Mouse (Mus musculus): ENCODE results near the gene Cyp2s1. TPM values are rescaled to one million over a fixed set of nuclear protein-coding genes. Genes with fewer than 3 reads are reported as not detected.
A peak's percentile ranks its signal among the peaks of the same experiment; 100 is the strongest.
"Not testable (repeated sequence)": the region's sequence is repeated elsewhere in the genome, so short reads cannot be mapped to it uniquely, and the experiment has no call there.

The Cyp2s1 gene
- polyA plus RNA-seq, 1 experiment from 2014 or later: 1.1 TPM

DNA sequence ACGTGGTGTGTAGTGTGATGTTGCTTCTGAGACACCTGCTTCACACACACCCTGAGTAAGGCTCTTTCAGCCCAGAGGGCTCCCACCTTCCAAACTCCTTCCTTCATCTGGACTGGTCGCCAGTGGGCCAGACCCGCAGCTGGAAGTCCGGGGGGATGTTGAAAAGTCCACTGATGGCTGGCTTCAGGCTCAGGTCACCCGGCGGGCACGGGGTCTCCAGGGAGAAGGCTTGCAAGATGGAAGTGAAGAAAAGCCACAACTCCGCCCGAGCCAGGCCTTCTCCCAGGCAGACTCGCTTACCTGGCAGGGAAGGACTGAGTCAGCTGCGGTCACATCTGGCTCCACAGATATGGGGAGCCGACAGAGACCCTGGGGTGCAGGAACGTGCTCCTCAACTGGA, 13.3 kb downstream of the Cyp2s1 start:
- peaks cover 22% of the 10 kb centered on the region for H3K4me1 ChIP-seq
- H3K27ac ChIP-seq: 0 out of 2 replicates have a peak overlapping the region, but pooled peaks have one; percentile 32
- no peaks in the 10 kb centered on the region for H3K27me3 ChIP-seq (ENCODE audit: low read depth, poor library complexity, severe bottlenecking)
- WGBS: 76% methylated on average over 13 of the region's 13 CpGs
- H3K4me3 ChIP-seq: no peak overlapping the region
- H3K36me3 ChIP-seq: no peaks in the 10 kb centered on the region
- no peaks in the 10 kb centered on the region for H3K9me3 ChIP-seq (replicated peaks)
- no peak for DNase-seq (ENCODE audit: low spot score)

DNA sequence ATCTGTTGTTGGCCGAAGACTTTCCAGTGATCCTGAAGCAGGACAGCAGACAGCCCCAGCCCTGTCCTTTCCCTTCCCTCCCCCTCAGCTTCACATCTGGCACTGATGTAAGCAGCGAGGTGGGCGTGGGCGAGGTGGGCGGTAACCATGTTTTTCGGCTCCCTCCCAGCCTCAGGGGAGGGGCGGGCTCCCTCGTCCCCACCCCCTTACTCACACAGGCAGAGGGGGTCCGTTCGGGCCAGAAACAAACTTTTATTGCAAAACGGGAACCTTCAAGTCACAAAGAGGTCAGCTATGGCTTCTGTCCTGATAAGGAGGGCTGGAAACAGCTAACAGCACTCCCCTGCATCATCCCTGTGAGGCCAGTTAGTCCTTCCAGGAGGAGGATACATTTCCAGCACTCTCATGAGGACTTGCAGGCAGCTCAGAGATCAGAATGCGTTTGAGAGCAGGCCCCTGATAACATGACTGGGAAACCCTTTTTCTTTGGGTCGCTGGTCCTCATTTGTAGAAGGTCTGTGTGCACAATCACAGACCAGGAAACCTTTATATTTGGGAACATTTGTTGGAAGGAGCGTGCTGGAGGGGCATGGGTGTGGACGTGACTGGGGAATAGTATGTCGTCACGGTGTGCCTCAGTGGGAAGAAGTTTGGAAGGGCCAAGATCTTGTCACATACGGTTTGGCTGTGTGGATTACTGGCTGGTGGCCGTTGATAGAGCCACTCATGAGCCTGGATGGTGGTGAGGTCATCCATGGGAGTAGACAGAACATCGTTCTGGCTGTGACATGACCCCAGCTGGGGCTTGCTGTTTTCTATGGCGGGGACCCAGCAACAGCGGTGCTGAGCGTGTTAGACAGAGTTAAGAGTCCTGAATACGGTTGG, 14.2 kb downstream of the Cyp2s1 start:
- Histone ChIP-seq H3K4me3 (peak overlapping the region; percentile 43), H3K9me3 (replicated peaks) (no peaks in the 10 kb centered on the region), H3K4me1 (peaks cover 22% of the 10 kb centered on the region), H3K36me3 (no peaks in the 10 kb centered on the region), H3K27ac (peak overlapping the region; percentile 81), H3K27me3 (ENCODE audit: low read depth, poor library complexity, severe bottlenecking) (no peaks in the 10 kb centered on the region)
- 32% methylated on average over 24 of the region's 24 CpGs for WGBS
- peak; percentile 85 for DNase-seq (ENCODE audit: low spot score)

DNA sequence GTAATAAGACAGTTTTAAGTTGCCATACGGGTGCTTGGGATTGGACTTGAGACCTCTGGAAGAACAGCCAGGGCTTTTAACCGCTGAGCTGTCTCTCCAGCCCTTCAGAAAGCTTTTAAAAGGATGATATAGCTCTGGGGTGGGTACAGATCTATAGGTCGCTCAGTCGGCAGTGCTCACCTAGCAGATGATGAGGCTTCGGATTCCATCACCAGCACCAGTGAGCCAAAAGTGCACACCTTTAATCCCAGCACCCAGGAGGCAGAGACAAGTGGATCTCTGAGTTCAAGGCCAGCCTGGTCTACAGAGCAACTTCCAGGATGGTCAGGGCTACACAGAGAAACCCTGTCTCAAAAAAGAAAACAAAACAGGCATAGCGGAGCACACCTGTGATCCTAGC, 15.7 kb downstream of the Cyp2s1 start:
- H3K27ac ChIP-seq: no peak overlapping the region
- no peak for DNase-seq (ENCODE audit: low spot score)
- H3K9me3 ChIP-seq (replicated peaks): no peaks in the 10 kb centered on the region
- no peaks in the 10 kb centered on the region for H3K27me3 ChIP-seq (ENCODE audit: low read depth, poor library complexity, severe bottlenecking)
- 93% methylated on average over 6 of the region's 6 CpGs for WGBS
- H3K4me1 ChIP-seq: peaks cover 22% of the 10 kb centered on the region
- no peak overlapping the region for H3K4me3 ChIP-seq
- no peaks in the 10 kb centered on the region for H3K36me3 ChIP-seq

DNA sequence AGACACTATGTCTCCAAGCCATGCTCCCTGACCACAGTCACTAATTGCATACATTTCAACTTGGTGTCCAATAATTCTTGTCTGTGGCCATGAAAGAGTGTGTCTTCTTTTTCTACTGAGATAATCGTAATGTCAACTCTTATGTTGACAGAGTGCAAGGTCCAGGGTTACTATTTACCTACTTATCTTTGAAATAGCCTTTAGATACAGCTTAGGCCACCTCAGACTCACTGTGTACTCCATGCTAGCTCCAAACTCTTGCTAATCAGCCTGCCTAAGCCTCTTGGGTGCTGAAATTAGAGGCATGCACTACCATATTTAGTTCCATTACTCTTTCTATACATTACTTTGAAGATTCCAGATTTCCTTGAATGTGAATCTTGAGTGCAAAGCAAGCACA, 17.3 kb downstream of the Cyp2s1 start:
- H3K4me1 ChIP-seq: peaks cover 18% of the 10 kb centered on the region
- DNase-seq (ENCODE audit: low spot score): no peak
- H3K36me3 ChIP-seq: no peaks in the 10 kb centered on the region
- no peak overlapping the region for H3K27ac ChIP-seq
- 100% methylated on average over 1 of the region's 1 CpGs for WGBS
- no peaks in the 10 kb centered on the region for H3K27me3 ChIP-seq (ENCODE audit: low read depth, poor library complexity, severe bottlenecking)
- no peaks in the 10 kb centered on the region for H3K9me3 ChIP-seq (replicated peaks)
- no peak overlapping the region for H3K4me3 ChIP-seq

DNA sequence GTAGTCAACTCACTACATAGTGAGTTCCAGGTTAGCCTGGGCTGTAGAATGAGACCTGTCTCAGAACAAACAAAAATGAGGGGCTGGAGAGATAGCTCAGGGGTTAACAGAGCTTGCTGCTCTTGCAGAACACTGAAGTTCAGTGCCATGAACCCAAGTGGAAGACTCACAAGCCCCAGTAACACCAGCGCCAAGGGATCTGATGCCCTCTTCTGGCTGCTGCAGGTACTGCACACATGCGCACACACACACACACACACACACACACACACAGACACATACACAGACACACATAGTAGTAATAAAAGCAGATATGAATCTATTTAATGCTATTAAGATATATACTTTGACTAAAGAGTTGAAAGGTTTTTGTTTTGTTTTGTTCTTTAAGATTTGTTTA, 18.2 kb downstream of the Cyp2s1 start:
- DNase-seq (ENCODE audit: low spot score): no peak
- no peaks in the 10 kb centered on the region for H3K9me3 ChIP-seq (replicated peaks)
- no peaks in the 10 kb centered on the region for H3K27me3 ChIP-seq (ENCODE audit: low read depth, poor library complexity, severe bottlenecking)
- no peak overlapping the region for H3K27ac ChIP-seq
- no peaks in the 10 kb centered on the region for H3K36me3 ChIP-seq
- H3K4me3 ChIP-seq: no peak overlapping the region
- 78% methylated on average over 2 of the region's 2 CpGs for WGBS
- H3K4me1 ChIP-seq: peaks cover 16% of the 10 kb centered on the region

DNA sequence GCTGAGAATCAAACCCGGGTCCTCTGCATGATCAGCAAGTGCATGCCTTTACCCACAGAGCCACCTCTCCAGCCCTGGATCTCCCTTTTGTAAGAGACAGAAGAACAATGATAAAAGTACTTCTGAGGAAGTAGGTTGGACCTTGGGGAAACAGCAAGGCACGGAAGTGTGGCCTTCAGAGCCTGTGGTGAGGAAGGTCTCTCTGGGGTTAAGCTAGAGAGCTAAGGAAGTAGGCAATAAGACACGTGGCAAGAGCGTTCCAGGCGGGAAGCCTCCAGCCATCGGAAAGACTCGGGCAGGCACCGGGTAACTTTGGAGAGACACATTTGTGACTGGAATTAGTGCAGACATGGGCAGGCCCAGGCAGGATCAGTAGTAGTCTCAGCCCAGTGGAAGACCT, 21.9 kb downstream of the Cyp2s1 start:
- Histone ChIP-seq H3K4me3 (no peak overlapping the region), H3K36me3 (no peaks in the 10 kb centered on the region), H3K9me3 (replicated peaks) (no peaks in the 10 kb centered on the region), H3K27ac (no peak overlapping the region), H3K4me1 (peaks cover 4% of the 10 kb centered on the region; the same call in 1 of the 2 replicates), H3K27me3 (ENCODE audit: low read depth, poor library complexity, severe bottlenecking) (no peaks in the 10 kb centered on the region)
- DNase-seq (ENCODE audit: low spot score): no peak
- 82% methylated on average over 8 of the region's 8 CpGs for WGBS

DNA sequence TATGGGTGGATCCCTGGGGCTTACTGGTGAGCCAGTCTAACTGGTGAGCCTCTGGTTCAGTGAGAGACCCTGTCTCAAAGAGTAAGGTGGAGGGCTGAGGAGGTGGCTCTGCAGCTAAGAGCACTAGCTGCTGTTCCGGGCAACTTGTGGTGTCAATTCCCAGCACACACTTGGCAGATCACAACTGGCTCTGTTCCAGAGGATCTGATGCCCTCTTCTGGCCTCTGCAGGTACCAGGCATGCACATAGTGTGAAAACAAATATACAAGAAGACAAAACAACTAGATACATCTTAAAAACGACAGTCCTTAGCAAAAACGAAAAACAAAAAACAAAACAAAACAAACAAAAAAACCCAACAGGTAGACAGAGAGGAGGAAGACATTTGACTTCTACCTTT, 23.0 kb downstream of the Cyp2s1 start:
- no peak overlapping the region for H3K4me3 ChIP-seq
- H3K27me3 ChIP-seq (ENCODE audit: low read depth, poor library complexity, severe bottlenecking): no peaks in the 10 kb centered on the region
- no peaks in the 10 kb centered on the region for H3K9me3 ChIP-seq (replicated peaks)
- H3K4me1 ChIP-seq: peaks cover 15% of the 10 kb centered on the region
- 60% methylated on average over 3 of the region's 3 CpGs for whole genome bisulfite sequencing
- no peak overlapping the region for H3K27ac ChIP-seq
- no peak for DNase-seq (ENCODE audit: low spot score)
- no peaks in the 10 kb centered on the region for H3K36me3 ChIP-seq

DNA sequence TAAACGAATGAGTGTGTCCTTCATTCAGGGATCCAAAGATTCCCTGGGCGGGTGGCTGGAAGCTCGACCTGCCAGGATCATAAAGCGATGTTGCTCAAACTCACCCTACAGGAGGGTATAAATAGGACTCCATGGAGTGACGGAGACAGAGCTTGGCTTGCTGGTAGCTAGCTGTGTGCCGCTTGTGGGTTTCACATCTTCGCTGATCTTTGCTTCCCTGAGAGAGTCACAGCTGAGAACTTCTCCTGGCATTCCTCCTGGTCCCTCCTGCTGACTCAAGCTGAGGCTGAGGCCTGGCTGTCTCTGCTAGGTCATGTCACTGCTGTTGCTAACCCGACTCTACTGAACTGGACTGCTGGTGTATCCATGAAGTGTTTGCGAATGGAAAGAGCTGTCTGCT, 23.7 kb downstream of the Cyp2s1 start:
- H3K9me3 ChIP-seq (replicated peaks); H3K27ac ChIP-seq; H3K27me3 ChIP-seq (ENCODE audit: low read depth, poor library complexity, severe bottlenecking); H3K36me3 ChIP-seq; DNase-seq (ENCODE audit: low spot score); H3K4me3 ChIP-seq: not testable (repeated sequence)
- 70% methylated on average over 9 of the region's 9 CpGs for WGBS
- peaks cover 22% of the 10 kb centered on the region for H3K4me1 ChIP-seq

DNA sequence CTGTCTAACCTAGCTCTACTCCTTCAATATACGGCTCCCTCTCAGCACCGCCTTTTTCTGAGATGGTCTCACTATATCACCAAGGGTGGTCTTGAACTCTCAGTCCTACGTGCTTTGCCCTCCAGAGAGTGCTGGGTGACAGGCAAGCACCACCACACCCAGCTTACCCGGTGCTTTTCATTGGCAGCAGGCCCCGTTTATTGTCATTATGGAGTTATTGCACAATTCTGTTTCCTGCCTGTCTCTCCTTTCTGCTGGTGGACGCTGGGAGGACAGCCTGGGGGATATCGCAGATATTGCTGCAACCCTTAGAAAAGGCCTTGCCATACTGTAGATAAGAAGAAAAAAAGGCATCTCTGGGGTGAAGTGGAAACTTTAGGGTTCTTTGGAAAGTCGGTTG, 26.1 kb downstream of the Cyp2s1 start:
- DNase-seq (ENCODE audit: low spot score): no peak
- H3K27ac ChIP-seq: no peak overlapping the region
- H3K27me3 ChIP-seq (ENCODE audit: low read depth, poor library complexity, severe bottlenecking): peaks cover 7% of the 10 kb centered on the region; the same call in 1 of the 2 replicates
- WGBS: 80% methylated on average over 8 of the region's 8 CpGs
- no peaks in the 10 kb centered on the region for H3K9me3 ChIP-seq (replicated peaks)
- H3K4me3 ChIP-seq: no peak overlapping the region
- peaks cover 38% of the 10 kb centered on the region for H3K4me1 ChIP-seq
- H3K36me3 ChIP-seq: no peaks in the 10 kb centered on the region

DNA sequence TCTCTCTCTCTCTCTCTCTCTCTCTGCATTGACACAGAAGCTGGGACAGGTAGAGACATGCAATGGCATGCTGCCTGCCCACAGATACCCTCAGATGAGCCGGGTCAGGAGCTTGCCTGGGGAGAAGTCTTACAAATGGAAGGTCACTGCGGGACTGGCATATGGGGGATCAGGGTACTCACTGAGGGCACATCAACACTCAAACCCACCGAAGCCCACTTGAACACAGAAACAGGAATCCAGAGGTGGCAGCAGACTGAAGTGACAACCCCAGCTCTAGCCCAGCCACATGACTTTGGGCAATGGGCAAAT, 27.6 kb downstream of the Cyp2s1 start:
- Histone ChIP-seq H3K27me3 (ENCODE audit: low read depth, poor library complexity, severe bottlenecking) (peaks cover 7% of the 10 kb centered on the region; the same call in 1 of the 2 replicates), H3K27ac (peak overlapping the region; percentile 83), H3K36me3 (no peaks in the 10 kb centered on the region), H3K9me3 (replicated peaks) (no peaks in the 10 kb centered on the region), H3K4me3 (peak overlapping the region; percentile 68), H3K4me1 (peaks cover 38% of the 10 kb centered on the region)
- WGBS: 28% methylated on average over 3 of the region's 3 CpGs
- peak; percentile 39 for DNase-seq (ENCODE audit: low spot score)

DNA sequence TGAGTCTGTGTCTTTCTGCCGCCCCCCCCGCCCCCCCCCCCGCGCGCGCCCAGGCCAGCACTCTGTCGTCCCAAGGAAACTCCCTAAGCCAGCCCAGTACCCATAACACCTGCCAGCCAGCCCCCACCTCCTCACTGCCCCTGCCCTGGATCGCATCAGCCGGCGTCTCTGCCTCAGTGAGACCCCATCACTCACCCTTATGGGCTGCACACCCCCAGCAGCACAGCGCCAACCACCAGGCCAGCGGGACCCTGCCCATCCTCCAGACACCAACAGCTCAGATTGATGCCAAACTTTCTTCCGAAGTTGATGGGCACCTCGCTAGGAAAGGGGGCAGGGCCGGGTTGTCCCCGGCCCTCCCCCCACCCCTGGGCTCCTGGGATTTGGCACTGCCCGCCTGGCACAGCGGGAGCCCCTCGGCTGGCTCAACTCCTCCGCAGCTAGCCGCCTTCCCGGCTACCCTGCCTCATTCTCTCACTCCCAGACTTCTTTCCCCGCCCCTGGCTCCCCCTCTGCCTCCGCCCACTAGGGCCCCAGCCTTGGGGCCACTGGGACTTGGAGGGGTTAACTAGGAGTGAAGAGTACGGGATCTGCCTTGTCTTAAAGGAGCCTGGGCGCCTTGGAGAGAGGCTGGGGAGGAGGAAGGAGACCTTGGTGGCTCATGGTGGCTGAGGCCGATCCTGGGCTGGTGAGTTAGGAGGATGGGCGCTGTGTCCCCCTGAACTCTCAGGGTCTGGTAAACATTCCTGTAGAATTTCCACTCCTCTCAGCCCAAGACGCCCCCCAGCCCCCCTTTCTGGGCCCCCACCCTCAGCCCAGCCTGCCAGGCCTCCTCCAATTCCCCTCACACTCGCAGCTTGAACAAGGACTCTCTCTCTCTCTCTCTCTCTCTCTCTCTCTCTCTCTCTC, 28.2 kb downstream of the Cyp2s1 start, which contains the start of gene Axl:
TSS of gene Axl (minus strand) at position 486 of the 909 bp plus-strand sequence.
- peak within 1 kb of the TSS; percentile 83 for H3K27ac ChIP-seq
- 2% methylated on average over 29 of the region's 30 CpGs for WGBS
- H3K27me3 ChIP-seq (ENCODE audit: low read depth, poor library complexity, severe bottlenecking): peaks cover 7% of the 10 kb centered on the region; the same call in 1 of the 2 replicates
- peak within 1 kb of the TSS; percentile 68 for H3K4me3 ChIP-seq
- peak; percentile 82 for DNase-seq (ENCODE audit: low spot score)
- peaks cover 38% of the 10 kb centered on the region for H3K4me1 ChIP-seq
- no peaks in the 10 kb centered on the region for H3K9me3 ChIP-seq (replicated peaks)
- H3K36me3 ChIP-seq: no peaks in the 10 kb centered on the region

DNA sequence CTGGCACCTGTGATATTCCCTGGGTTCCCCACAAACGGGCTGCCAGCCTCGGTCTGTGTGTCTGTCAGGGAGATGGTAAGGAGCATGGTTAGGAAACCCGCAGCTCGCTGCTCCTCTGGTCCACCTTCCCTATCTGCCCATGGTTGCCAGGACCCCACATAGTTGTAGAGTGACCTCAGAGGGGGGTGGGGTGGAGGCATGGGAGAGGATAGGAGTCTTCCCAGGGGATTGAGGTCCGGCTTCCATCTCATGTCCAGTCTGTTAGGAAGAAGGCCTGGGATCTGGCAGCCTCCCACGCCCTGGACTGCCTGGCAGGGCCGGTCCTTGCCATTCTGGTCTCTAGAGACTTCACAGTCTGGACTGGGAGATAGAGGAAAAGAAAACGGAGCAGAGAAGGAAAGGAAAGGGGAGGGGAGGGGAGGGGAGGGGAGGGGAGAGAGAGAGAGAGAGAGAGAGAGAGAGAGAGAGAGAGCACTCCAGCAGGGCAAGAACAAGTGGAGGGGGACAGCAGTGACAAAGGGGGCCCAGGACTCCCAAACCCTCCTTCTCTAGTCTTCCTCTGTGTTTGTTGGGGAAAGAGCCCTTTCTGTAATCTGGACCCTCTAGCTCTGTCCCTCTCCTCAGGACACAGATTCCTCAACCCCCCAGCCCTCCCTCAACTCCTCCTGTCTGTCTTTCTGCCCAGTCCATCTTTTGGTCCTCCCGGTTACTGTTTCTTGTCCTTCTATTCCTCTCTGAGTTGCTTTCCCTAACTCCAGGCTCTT, 29.1 kb downstream of the Cyp2s1 start:
- no peaks in the 10 kb centered on the region for H3K9me3 ChIP-seq (replicated peaks)
- WGBS: 25% methylated on average over 9 of the region's 9 CpGs
- H3K36me3 ChIP-seq: no peaks in the 10 kb centered on the region
- no peak for DNase-seq (ENCODE audit: low spot score)
- peaks cover 7% of the 10 kb centered on the region; the same call in 1 of the 2 replicates for H3K27me3 ChIP-seq (ENCODE audit: low read depth, poor library complexity, severe bottlenecking)
- H3K4me1 ChIP-seq: peaks cover 45% of the 10 kb centered on the region
- peak overlapping the region; percentile 68 for H3K4me3 ChIP-seq
- peak overlapping the region; percentile 83 for H3K27ac ChIP-seq
